Mouse (Mus musculus) testis, adult 2 months (tissue): Measurements from ENCODE around the gene Gprin1. TPM values are rescaled to one million over a fixed set of nuclear protein-coding genes. Genes with fewer than 3 reads are reported as not detected.
A peak's percentile ranks its signal among the peaks of the same experiment; 100 is the strongest.

Experiments used
- H3K27ac ChIP-seq: fragments of 200-500 bp; 2 replicates; pipeline ENCODE4 v1.5.1; 2012; ENCODE audit warnings: low read depth, low read length; ENCODE audit not compliant: control insufficient read depth, insufficient read depth
- H3K27me3 ChIP-seq: fragments of 200-500 bp; 2 replicates; pipeline ENCODE4 v1.6.1; 2012; ENCODE audit warnings: mild to moderate bottlenecking, low read length, moderate library complexity; ENCODE audit not compliant: control insufficient read depth, insufficient read depth
- H3K36me3 ChIP-seq: fragments of 200-500 bp; 2 replicates; pipeline ENCODE4 v1.6.1; 2012; ENCODE audit warnings: mild to moderate bottlenecking, low read length; ENCODE audit not compliant: control insufficient read depth, insufficient read depth
- H3K4me1 ChIP-seq: fragments of 200-500 bp; 2 replicates; pipeline ENCODE4 v1.6.1; 2012; ENCODE audit warnings: low read length; ENCODE audit not compliant: control insufficient read depth, insufficient read depth
- H3K4me3 ChIP-seq: fragments of 200-500 bp; 2 replicates; pipeline ENCODE4 v1.5.1; 2012; ENCODE audit warnings: low read depth, mild to moderate bottlenecking, low read length, moderate library complexity, mixed read lengths; ENCODE audit not compliant: control insufficient read depth
- CTCF ChIP-seq: fragments of 200-500 bp; IDR thresholded peaks from 2 replicates; pipeline ENCODE4 v1.5.1; 2012; ENCODE audit warnings: low read depth, mild to moderate bottlenecking, inconsistent platforms, low read length, moderate library complexity; ENCODE audit not compliant: control insufficient read depth, insufficient read depth, insufficient replicate concordance
- POLR2A ChIP-seq: fragments of 200-500 bp; IDR thresholded peaks from 2 replicates; pipeline ENCODE4 v1.6.1; 2012; ENCODE audit warnings: low read depth, mild to moderate bottlenecking, inconsistent platforms, low read length, moderate library complexity; ENCODE audit not compliant: control insufficient read depth
- polyA plus RNA-seq: library from polyadenylated mRNA; depleted of rRNA; stranded (reverse); fragments of >200 nt; gene quantifications from 2 replicates; pipeline ENCODE4 v1.2.3, GENCODE M21; 2012

The Gprin1 gene
- polyA plus RNA-seq, 1 experiment = 0.06 TPM

GRCm38 (mm10) chr13:54759496-54759895 is 9.8 kb upstream of the Gprin1 start:
- Histone ChIP-seq H3K4me1 (peaks cover 20% of the 10 kb centered on the region), H3K36me3 (no peaks in the 10 kb centered on the region), H3K27me3 (no peaks in the 10 kb centered on the region), H3K27ac (no peak overlapping the region), H3K4me3 (no peak overlapping the region)
- no peak for TF ChIP-seq POLR2A
- no peak for TF ChIP-seq CTCF

- H3K4me1 ChIP-seq = peaks cover 20% of the 10 kb centered on the region
- no peaks in the 10 kb centered on the region for H3K36me3 ChIP-seq
- TF ChIP-seq POLR2A (no peak), CTCF (no peak)
- no peak overlapping the region; the same call in 1 of the 2 replicates for H3K27ac ChIP-seq
- no peaks in the 10 kb centered on the region for H3K27me3 ChIP-seq
- H3K4me3 ChIP-seq = peak overlapping the region; percentile 70
Observed at GRCm38 (mm10) chr13:54758756-54759470, 9.2 kb upstream of the Gprin1 start.

- Histone ChIP-seq H3K27me3 (no peaks in the 10 kb centered on the region), H3K36me3 (no peaks in the 10 kb centered on the region), H3K27ac (no peak overlapping the region; the same call in 1 of the 2 replicates), H3K4me1 (peaks cover 20% of the 10 kb centered on the region), H3K4me3 (peak overlapping the region; percentile 70)
- 0 out of 2 replicates have a peak, but pooled peaks have one; percentile 26 for TF ChIP-seq POLR2A
- TF ChIP-seq CTCF = peak; percentile 75; the same call in 1 of the 2 replicates
Observed at GRCm38 (mm10) chr13:54758045-54758755, 8.5 kb upstream of the Gprin1 start.

GRCm38 (mm10) chr13:54757093-54757830 is 7.6 kb upstream of the Gprin1 start:
- TF ChIP-seq POLR2A (no peak), CTCF (no peak)
- H3K4me1 ChIP-seq = peaks cover 20% of the 10 kb centered on the region
- no peaks in the 10 kb centered on the region for H3K27me3 ChIP-seq
- no peak overlapping the region for H3K4me3 ChIP-seq
- H3K36me3 ChIP-seq = no peaks in the 10 kb centered on the region
- H3K27ac ChIP-seq = no peak overlapping the region

GRCm38 (mm10) chr13:54756156-54756712 is 6.6 kb upstream of the Gprin1 start:
- Histone ChIP-seq H3K36me3 (no peaks in the 10 kb centered on the region), H3K4me3 (no peak overlapping the region), H3K27ac (no peak overlapping the region), H3K4me1 (peaks cover 20% of the 10 kb centered on the region), H3K27me3 (no peaks in the 10 kb centered on the region)
- TF ChIP-seq POLR2A = no peak
- TF ChIP-seq CTCF = no peak

- H3K27ac ChIP-seq = no peak overlapping the region
- no peaks in the 10 kb centered on the region for H3K27me3 ChIP-seq
- no peak for TF ChIP-seq CTCF
- no peak for TF ChIP-seq POLR2A
- no peak overlapping the region for H3K4me3 ChIP-seq
- H3K36me3 ChIP-seq = no peaks in the 10 kb centered on the region
- H3K4me1 ChIP-seq = peaks cover 20% of the 10 kb centered on the region
Observed at GRCm38 (mm10) chr13:54755201-54755830, 5.6 kb upstream of the Gprin1 start.
